Mouse (Mus musculus): ENCODE measurements at regions not wholly inside any gene's neighbourhood (a gene's known extent, or its start where the extent isn't known, plus 50 kb on each side); places are given as distances from the start of the nearest gene placed in this dataset.

- Histone ChIP-seq H3K36me3 (ENCODE audit: insufficient read depth, low read length) (no peaks in the 10 kb centered on the region), H3K27me3 (ENCODE audit: insufficient read depth, low read length) (no peaks in the 10 kb centered on the region), H3K4me1 (replicated peaks; ENCODE audit: low read depth, low read length) (no peaks in the 10 kb centered on the region), H3K9me3 (ENCODE audit: low read length) (peaks cover 6% of the 10 kb centered on the region; the same call in 1 of the 2 replicates), H3K4me3 (replicated peaks; ENCODE audit: low read length) (no peak overlapping the region)
- TF ChIP-seq CTCF (conservative IDR thresholded peaks at IDR 0.05; ENCODE audit: low read length) (no peak), NANOG (IDR thresholded peaks at IDR 0.05; ENCODE audit: borderline replicate concordance, low read length) (no peak), POU5F1 (IDR thresholded peaks at IDR 0.05; ENCODE audit: borderline replicate concordance, low read length) (no peak)
These were observed 364.7 kb downstream of the Ets1 start for GRCm38 (mm10) chr9:33000691-33001164.

- Histone ChIP-seq H3K4me3 (replicated peaks; ENCODE audit: low read length) (no peak overlapping the region), H3K36me3 (ENCODE audit: insufficient read depth, low read length) (no peaks in the 10 kb centered on the region), H3K9me3 (ENCODE audit: low read length) (peaks cover 6% of the 10 kb centered on the region; the same call in 1 of the 2 replicates)
These were observed 365.3 kb downstream of the Ets1 start for GRCm38 (mm10) chr9:33001165-33001949.

DNA sequence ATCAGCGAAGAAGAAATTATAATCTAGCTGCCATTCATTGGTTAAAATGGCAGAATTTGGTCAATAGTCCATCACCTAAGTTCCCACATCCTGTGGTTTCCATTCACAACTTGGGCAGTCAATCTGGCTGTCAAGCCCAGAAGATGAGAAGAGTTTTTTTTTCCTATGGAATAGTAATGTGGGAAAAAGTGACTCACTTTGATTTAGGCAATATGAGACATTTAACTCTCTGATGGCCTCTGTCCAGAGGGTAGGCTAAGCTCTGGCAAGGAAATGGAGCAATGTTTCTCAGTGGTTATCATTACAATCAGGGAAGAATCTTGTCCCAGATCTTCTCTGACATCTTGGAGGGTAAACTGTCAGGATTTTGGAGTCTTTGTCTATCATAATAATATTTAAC lies 367.9 kb downstream of the Ets1 start:
- TF ChIP-seq CTCF (conservative IDR thresholded peaks at IDR 0.05; ENCODE audit: low read length), result no peak
- TF ChIP-seq POU5F1 (IDR thresholded peaks at IDR 0.05; ENCODE audit: borderline replicate concordance, low read length), result no peak
- no peak for TF ChIP-seq NANOG (IDR thresholded peaks at IDR 0.05; ENCODE audit: borderline replicate concordance, low read length)
- H3K4me3 ChIP-seq (replicated peaks; ENCODE audit: low read length), result no peak overlapping the region
- no peaks in the 10 kb centered on the region for H3K27me3 ChIP-seq (ENCODE audit: insufficient read depth, low read length)
- H3K4me1 ChIP-seq (replicated peaks; ENCODE audit: low read depth, low read length), result no peaks in the 10 kb centered on the region
- no peaks in the 10 kb centered on the region for H3K36me3 ChIP-seq (ENCODE audit: insufficient read depth, low read length)
- no peaks in the 10 kb centered on the region for H3K9me3 ChIP-seq (ENCODE audit: low read length)

More at GRCm38 (mm10) chr9:33001165-33001949, 365.3 kb downstream of the Ets1 start:
- no peaks in the 10 kb centered on the region for H3K4me1 ChIP-seq (replicated peaks; ENCODE audit: low read depth, low read length)
- TF ChIP-seq CTCF (conservative IDR thresholded peaks at IDR 0.05; ENCODE audit: low read length) (no peak), POU5F1 (IDR thresholded peaks at IDR 0.05; ENCODE audit: borderline replicate concordance, low read length) (no peak), NANOG (IDR thresholded peaks at IDR 0.05; ENCODE audit: borderline replicate concordance, low read length) (no peak)
- H3K27me3 ChIP-seq (ENCODE audit: insufficient read depth, low read length), result no peaks in the 10 kb centered on the region

- H3K36me3 ChIP-seq (ENCODE audit: insufficient read depth, low read length), result no peaks in the 10 kb centered on the region
- no peak overlapping the region for H3K4me3 ChIP-seq (replicated peaks; ENCODE audit: low read length)
- H3K27me3 ChIP-seq (ENCODE audit: insufficient read depth, low read length), result no peaks in the 10 kb centered on the region
- H3K4me1 ChIP-seq (replicated peaks; ENCODE audit: low read depth, low read length), result no peaks in the 10 kb centered on the region
- H3K9me3 ChIP-seq (ENCODE audit: low read length), result no peaks in the 10 kb centered on the region
- TF ChIP-seq NANOG (IDR thresholded peaks at IDR 0.05; ENCODE audit: borderline replicate concordance, low read length), result no peak
- no peak for TF ChIP-seq CTCF (conservative IDR thresholded peaks at IDR 0.05; ENCODE audit: low read length)
- TF ChIP-seq POU5F1 (IDR thresholded peaks at IDR 0.05; ENCODE audit: borderline replicate concordance, low read length), result no peak
These were observed 368.5 kb downstream of the Ets1 start for GRCm38 (mm10) chr9:33004536-33004935.

GRCm38 (mm10) chr9:33007456-33008063 lies 371.5 kb downstream of the Ets1 start:
- H3K9me3 ChIP-seq (ENCODE audit: low read length), result no peaks in the 10 kb centered on the region

GRCm38 (mm10) chr9:33011241-33011640 lies 375.2 kb downstream of the Ets1 start:
- Histone ChIP-seq H3K9me3 (ENCODE audit: low read length) (no peaks in the 10 kb centered on the region), H3K36me3 (ENCODE audit: insufficient read depth, low read length) (no peaks in the 10 kb centered on the region), H3K27me3 (ENCODE audit: insufficient read depth, low read length) (no peaks in the 10 kb centered on the region), H3K4me1 (replicated peaks; ENCODE audit: low read depth, low read length) (no peaks in the 10 kb centered on the region), H3K4me3 (replicated peaks; ENCODE audit: low read length) (no peak overlapping the region)
- no peak for TF ChIP-seq NANOG (IDR thresholded peaks at IDR 0.05; ENCODE audit: borderline replicate concordance, low read length)
- TF ChIP-seq CTCF (conservative IDR thresholded peaks at IDR 0.05; ENCODE audit: low read length), result no peak
- no peak for TF ChIP-seq POU5F1 (IDR thresholded peaks at IDR 0.05; ENCODE audit: borderline replicate concordance, low read length)

More at GRCm38 (mm10) chr9:33007456-33008063, 371.5 kb downstream of the Ets1 start:
- no peaks in the 10 kb centered on the region for H3K27me3 ChIP-seq (ENCODE audit: insufficient read depth, low read length)
- no peak overlapping the region for H3K4me3 ChIP-seq (replicated peaks; ENCODE audit: low read length)
- TF ChIP-seq NANOG (IDR thresholded peaks at IDR 0.05; ENCODE audit: borderline replicate concordance, low read length) (no peak), CTCF (conservative IDR thresholded peaks at IDR 0.05; ENCODE audit: low read length) (no peak), POU5F1 (IDR thresholded peaks at IDR 0.05; ENCODE audit: borderline replicate concordance, low read length) (no peak)
- H3K4me1 ChIP-seq (replicated peaks; ENCODE audit: low read depth, low read length), result no peaks in the 10 kb centered on the region
- H3K36me3 ChIP-seq (ENCODE audit: insufficient read depth, low read length), result no peaks in the 10 kb centered on the region

DNA sequence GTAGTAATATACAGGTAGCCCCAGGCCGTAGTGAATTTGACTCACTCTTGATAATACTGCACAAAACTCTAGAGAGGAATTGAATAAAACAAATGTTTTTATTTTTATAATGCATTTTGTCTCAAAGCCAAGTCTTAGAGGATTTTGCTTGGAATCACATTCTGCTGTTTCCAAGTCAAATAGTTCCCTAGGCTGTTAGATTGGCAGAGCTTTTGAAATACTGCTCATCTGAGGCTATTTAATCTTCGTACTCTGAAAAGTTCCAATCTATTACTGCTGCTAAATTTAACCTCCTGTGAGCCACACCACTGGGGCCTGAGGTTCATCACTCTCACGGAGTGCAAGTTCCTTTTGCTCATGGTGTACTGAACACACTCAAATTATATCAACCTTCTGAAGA lies 399.4 kb downstream of the Ets1 start:
- Histone ChIP-seq H3K27me3 (ENCODE audit: insufficient read depth, low read length) (no peaks in the 10 kb centered on the region), H3K4me1 (replicated peaks; ENCODE audit: low read depth, low read length) (no peaks in the 10 kb centered on the region), H3K4me3 (replicated peaks; ENCODE audit: low read length) (no peak overlapping the region), H3K9me3 (ENCODE audit: low read length) (no peaks in the 10 kb centered on the region), H3K36me3 (ENCODE audit: insufficient read depth, low read length) (no peaks in the 10 kb centered on the region)
- no peak for TF ChIP-seq CTCF (conservative IDR thresholded peaks at IDR 0.05; ENCODE audit: low read length)
- TF ChIP-seq NANOG (IDR thresholded peaks at IDR 0.05; ENCODE audit: borderline replicate concordance, low read length), result no peak
- TF ChIP-seq POU5F1 (IDR thresholded peaks at IDR 0.05; ENCODE audit: borderline replicate concordance, low read length), result no peak

DNA sequence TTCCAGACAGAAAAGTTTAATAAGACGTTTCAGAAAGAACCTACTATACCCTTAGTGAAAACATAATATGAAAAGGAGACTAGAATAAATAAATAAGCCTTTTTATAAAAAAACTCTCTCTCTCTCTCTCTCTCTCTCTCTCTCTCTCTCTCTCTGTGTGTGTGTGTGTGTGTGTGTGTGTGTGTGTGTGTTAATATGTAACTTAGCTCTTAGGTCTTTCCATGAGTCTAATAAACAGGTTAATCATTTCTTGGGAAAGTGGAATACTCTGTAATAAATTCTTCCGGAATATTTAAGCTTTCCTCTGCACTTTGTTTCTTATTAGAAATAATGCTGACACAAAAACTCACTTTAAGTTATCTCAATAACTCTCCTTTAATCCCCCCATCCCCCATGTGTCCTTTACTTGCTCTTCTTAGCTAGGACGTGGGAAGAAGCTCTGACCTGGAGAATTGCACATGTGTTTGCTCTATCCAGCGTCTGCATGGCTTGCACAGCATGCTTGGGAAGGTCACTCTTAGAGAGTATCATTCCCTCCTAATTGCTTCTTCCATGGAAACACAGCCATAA lies 403.3 kb downstream of the Ets1 start:
- no peak overlapping the region for H3K4me3 ChIP-seq (replicated peaks; ENCODE audit: low read length)
- H3K4me1 ChIP-seq (replicated peaks; ENCODE audit: low read depth, low read length), result no peaks in the 10 kb centered on the region
- H3K9me3 ChIP-seq (ENCODE audit: low read length), result no peaks in the 10 kb centered on the region
- TF ChIP-seq CTCF (conservative IDR thresholded peaks at IDR 0.05; ENCODE audit: low read length), result no peak
- no peak for TF ChIP-seq POU5F1 (IDR thresholded peaks at IDR 0.05; ENCODE audit: borderline replicate concordance, low read length)
- no peak for TF ChIP-seq NANOG (IDR thresholded peaks at IDR 0.05; ENCODE audit: borderline replicate concordance, low read length)
- no peaks in the 10 kb centered on the region for H3K36me3 ChIP-seq (ENCODE audit: insufficient read depth, low read length)
- no peaks in the 10 kb centered on the region for H3K27me3 ChIP-seq (ENCODE audit: insufficient read depth, low read length)
